Mouse (Mus musculus) forebrain, embryonic 15.5 days (tissue): ENCODE results near the gene Lactbl1. TPM values are rescaled to one million over a fixed set of nuclear protein-coding genes. Genes with fewer than 3 reads are reported as not detected.

Source experiments
- microRNA-seq: library from miRNA; unstranded; fragments of <30 nt; microRNA quantifications from one replicate; pipeline ENCODE4, GENCODE M21; 2016
- polyA plus RNA-seq: library from polyadenylated mRNA; unstranded; fragments of >200 nt; fragmentation: Nextera tagmentation; extraction: Ambion mirVana; gene quantifications from 2 replicates; pipeline ENCODE4 v1.2.1, GENCODE M21; 2015

The Lactbl1 gene
- polyA plus RNA-seq, 1 experiment from 2014 or later, result 0.05 TPM

Small RNAs within 50 kb of the gene (microRNA-seq; reads per million reads assigned to microRNA genes)
- gene Gm22180, result not detected

Other genes with a start within 250 kb of the Lactbl1 start
- 0.70 and 0.74 TPM in 2 replicates for gene Htr1d, start 199.1 kb upstream of the Lactbl1 start, polyA plus RNA-seq
- 0.10 and 0.57 TPM in 2 replicates for gene 6030445D17Rik, start 160.4 kb upstream of the Lactbl1 start, polyA plus RNA-seq
- gene Luzp1, start 152.9 kb upstream of the Lactbl1 start, polyA plus RNA-seq, result 62.1 and 69.8 TPM in 2 replicates
- gene Kdm1a, start 19.9 kb upstream of the Lactbl1 start, polyA plus RNA-seq, result 94.3 and 108 TPM in 2 replicates
- gene Tex46, start 12.2 kb upstream of the Lactbl1 start, polyA plus RNA-seq, result not detected in 2 replicates
- gene Ephb2, start 213.4 kb downstream of the Lactbl1 start, polyA plus RNA-seq, result 18.9 and 20.4 TPM in 2 replicates